In genomic region chr9:43747710-43748109, GRCm38 (mm10) we compare ENCODE assay signal across 11 mouse cellular contexts. TPM values are rescaled to one million over a fixed set of nuclear protein-coding genes. Genes with fewer than 3 reads are reported as not detected.
A peak's percentile ranks its signal among the peaks of the same experiment; 100 is the strongest.
DNase-seq lines count a peak whose midpoint lies in the region; ATAC-seq and TF ChIP-seq lines count a peak whose summit lies in the region.
"Had no signal": no experiment of that assay in that cellular context is flagged by ENCODE, and none has a peak within 500 bp of the region (broad histone marks: within the 10 kb centered on the region; RNA-seq: fewer than 3 reads in every experiment).

No protein-coding gene starts in this region.

- 0 out of 2 replicates have a peak, but pooled peaks have one; percentile 12 for TF ChIP-seq CTCF in intestine, postnatal 0 days (IDR thresholded peaks at IDR 0.05; ENCODE audit: low read depth)

- no peak overlapping the region for H3K27ac ChIP-seq in intestine, postnatal 0 days (ENCODE audit: low read depth, low read length)
- no peak overlapping the region for H3K27ac ChIP-seq in intestine, embryonic 15.5 days
- no peak overlapping the region for H3K27ac ChIP-seq in embryonic facial prominence, embryonic 13.5 days
- H3K27ac ChIP-seq in hindbrain, embryonic 14.5 days: peak overlapping the region; percentile 98
- H3K27ac ChIP-seq in neural tube, embryonic 14.5 days (ENCODE audit: low read depth, low read length): peak overlapping the region; percentile 53
- H3K27ac ChIP-seq in liver, embryonic 11.5 days (ENCODE audit: low read depth, low read length): no peak overlapping the region
- H3K27ac ChIP-seq: heart, embryonic 10.5 days; lung, embryonic 15.5 days had no signal

- H3K4me2 ChIP-seq in intestine, postnatal 0 days (replicated peaks; ENCODE audit: low read depth): no peak overlapping the region
- H3K4me2 ChIP-seq in intestine, embryonic 15.5 days (replicated peaks): no peak overlapping the region
- peak overlapping the region; percentile 97 for H3K4me2 ChIP-seq in embryonic facial prominence, embryonic 13.5 days
- peak overlapping the region; percentile 91 for H3K4me2 ChIP-seq in hindbrain, embryonic 14.5 days (replicated peaks)
- H3K4me2 ChIP-seq in neural tube, embryonic 14.5 days (ENCODE audit: low read depth, low read length): peak overlapping the region; percentile 79
- H3K4me2 ChIP-seq in liver, embryonic 11.5 days: no peak overlapping the region

- no peaks in the 10 kb centered on the region for H3K36me3 ChIP-seq in intestine, postnatal 0 days (ENCODE audit: control insufficient read depth, insufficient read depth)
- no peaks in the 10 kb centered on the region for H3K36me3 ChIP-seq in intestine, embryonic 15.5 days
- H3K36me3 ChIP-seq in embryonic facial prominence, embryonic 13.5 days: peaks cover 4% of the 10 kb centered on the region; the same call in 1 of the 2 replicates
- H3K36me3 ChIP-seq in hindbrain, embryonic 14.5 days (replicated peaks; ENCODE audit: control insufficient read depth, insufficient read depth): no peaks in the 10 kb centered on the region
- no peaks in the 10 kb centered on the region for H3K36me3 ChIP-seq in neural tube, embryonic 14.5 days (ENCODE audit: control insufficient read depth, insufficient read depth, low read length)
- no peaks in the 10 kb centered on the region for H3K36me3 ChIP-seq in liver, embryonic 11.5 days (ENCODE audit: control insufficient read depth, insufficient read depth, low read length)
- H3K36me3 ChIP-seq: heart, embryonic 10.5 days; lung, embryonic 15.5 days had no signal

- peaks cover 5% of the 10 kb centered on the region; the same call in 1 of the 2 replicates for H3K4me1 ChIP-seq in intestine, postnatal 0 days (replicated peaks; ENCODE audit: control insufficient read depth, insufficient read depth, low read length)
- H3K4me1 ChIP-seq in intestine, embryonic 15.5 days (replicated peaks): peaks cover 30% of the 10 kb centered on the region
- H3K4me1 ChIP-seq in embryonic facial prominence, embryonic 13.5 days: peaks cover 46% of the 10 kb centered on the region
- H3K4me1 ChIP-seq in hindbrain, embryonic 14.5 days (replicated peaks; ENCODE audit: control insufficient read depth, insufficient read depth, low read length): peaks cover 64% of the 10 kb centered on the region
- H3K4me1 ChIP-seq in neural tube, embryonic 14.5 days (ENCODE audit: control insufficient read depth, insufficient read depth, low read length): peaks cover 40% of the 10 kb centered on the region
- peaks cover 12% of the 10 kb centered on the region for H3K4me1 ChIP-seq in liver, embryonic 11.5 days (replicated peaks; ENCODE audit: control insufficient read depth, insufficient read depth, low read length)

- H3K9ac ChIP-seq in intestine, postnatal 0 days (ENCODE audit: low read depth, low read length): no peak overlapping the region
- no peak overlapping the region for H3K9ac ChIP-seq in intestine, embryonic 15.5 days
- H3K9ac ChIP-seq in embryonic facial prominence, embryonic 13.5 days: no peak overlapping the region
- peak overlapping the region; percentile 91 for H3K9ac ChIP-seq in hindbrain, embryonic 14.5 days
- peak overlapping the region; percentile 99 for H3K9ac ChIP-seq in neural tube, embryonic 14.5 days (replicated peaks; ENCODE audit: low read depth, low read length)
- no peak overlapping the region for H3K9ac ChIP-seq in liver, embryonic 11.5 days (ENCODE audit: low read depth, low read length)
- H3K9ac ChIP-seq: lung, embryonic 15.5 days had no signal

- no peak for ATAC-seq in intestine, postnatal 0 days
- no peak for ATAC-seq in intestine, embryonic 15.5 days
- no peak for ATAC-seq in embryonic facial prominence, embryonic 13.5 days (ENCODE audit: insufficient number of reproducible peaks, insufficient read depth, low FRiP score, low TSS enrichment, low read depth)
- ATAC-seq in hindbrain, embryonic 14.5 days (ENCODE audit: low FRiP score): no peak
- no peak for ATAC-seq in neural tube, embryonic 14.5 days (ENCODE audit: low read depth)
- ATAC-seq in liver, embryonic 11.5 days (replicated peaks; ENCODE audit: low FRiP score): no peak

- no peaks in the 10 kb centered on the region for H3K9me3 ChIP-seq in intestine, postnatal 0 days (ENCODE audit: control insufficient read depth)
- H3K9me3 ChIP-seq in intestine, embryonic 15.5 days: no peaks in the 10 kb centered on the region
- no peaks in the 10 kb centered on the region for H3K9me3 ChIP-seq in embryonic facial prominence, embryonic 13.5 days
- no peaks in the 10 kb centered on the region for H3K9me3 ChIP-seq in hindbrain, embryonic 14.5 days (ENCODE audit: control insufficient read depth, low read length)
- H3K9me3 ChIP-seq in neural tube, embryonic 14.5 days (ENCODE audit: control insufficient read depth, low read length): no peaks in the 10 kb centered on the region
- H3K9me3 ChIP-seq in liver, embryonic 11.5 days (ENCODE audit: control insufficient read depth, low read length): no peaks in the 10 kb centered on the region
- H3K9me3 ChIP-seq: heart, embryonic 10.5 days; lung, embryonic 15.5 days had no signal

- no peak overlapping the region for H3K4me3 ChIP-seq in intestine, postnatal 0 days (ENCODE audit: low read depth, low read length)
- no peak overlapping the region for H3K4me3 ChIP-seq in intestine, embryonic 15.5 days (replicated peaks)
- H3K4me3 ChIP-seq in embryonic facial prominence, embryonic 13.5 days: 0 out of 2 replicates have a peak overlapping the region, but pooled peaks have one; percentile 88
- peak overlapping the region; percentile 76 for H3K4me3 ChIP-seq in hindbrain, embryonic 14.5 days (replicated peaks; ENCODE audit: low read length)
- peak overlapping the region; percentile 95 for H3K4me3 ChIP-seq in neural tube, embryonic 14.5 days (ENCODE audit: low read depth, low read length)
- H3K4me3 ChIP-seq in liver, embryonic 11.5 days (ENCODE audit: low read depth, low read length): no peak overlapping the region
- H3K4me3 ChIP-seq: heart, embryonic 10.5 days; lung, embryonic 15.5 days had no signal

- WGBS in intestine, postnatal 0 days: 80% methylated on average over 9 of the region's 9 CpGs
- WGBS in intestine, embryonic 15.5 days: 77% methylated on average over 9 of the region's 9 CpGs
- WGBS in embryonic facial prominence, embryonic 13.5 days: 58% methylated on average over 9 of the region's 9 CpGs
- 18% methylated on average over 9 of the region's 9 CpGs for WGBS in hindbrain, embryonic 14.5 days
- WGBS in neural tube, embryonic 14.5 days: 28% methylated on average over 9 of the region's 9 CpGs
- WGBS in liver, embryonic 11.5 days: 61% methylated on average over 9 of the region's 9 CpGs

- H3K27me3 ChIP-seq in intestine, postnatal 0 days (replicated peaks; ENCODE audit: control insufficient read depth, insufficient read depth, low read length): no peaks in the 10 kb centered on the region
- no peaks in the 10 kb centered on the region for H3K27me3 ChIP-seq in intestine, embryonic 15.5 days (replicated peaks)
- H3K27me3 ChIP-seq in embryonic facial prominence, embryonic 13.5 days: 0 out of 2 replicates have a peak, but pooled peaks cover 4% of the 10 kb centered on the region
- H3K27me3 ChIP-seq in hindbrain, embryonic 14.5 days (ENCODE audit: control insufficient read depth, insufficient read depth, low read length): no peaks in the 10 kb centered on the region
- no peaks in the 10 kb centered on the region for H3K27me3 ChIP-seq in neural tube, embryonic 14.5 days (ENCODE audit: control insufficient read depth, insufficient read depth, low read length)
- H3K27me3 ChIP-seq in liver, embryonic 11.5 days (replicated peaks; ENCODE audit: control insufficient read depth, insufficient read depth, low read length): peaks cover 40% of the 10 kb centered on the region
- H3K27me3 ChIP-seq: lung, embryonic 15.5 days had no signal

- no peak for DNase-seq in hindbrain, embryonic 14.5 days (ENCODE audit: low spot score)
- no peak for DNase-seq in testis, postnatal 10 days (ENCODE audit: low spot score)
- no peak for DNase-seq in liver, embryonic 11.5 days (ENCODE audit: low spot score)
- no peak for DNase-seq in natural killer cell, adult 2 months (ENCODE audit: low spot score in 2 of 2)
- DNase-seq: kidney, adult 8-10 months had no signal

RNA-seq across cellular contexts. Expression of gene Nectin1, which starts 3.9 kb away (rescaled TPM):
- 4.7 and 5.5 TPM in 2 replicates for polyA plus RNA-seq in intestine, postnatal 0 days (2015; fragmentation: Nextera tagmentation; extraction: Ambion mirVana)
- 4.1 and 4.5 TPM in 2 replicates for polyA plus RNA-seq in intestine, embryonic 15.5 days (2015; fragmentation: Nextera tagmentation; extraction: Ambion mirVana)
- polyA plus RNA-seq in embryonic facial prominence, embryonic 13.5 days (2015; fragmentation: Nextera tagmentation; extraction: Ambion mirVana): 7.4 and 9.2 TPM in 2 replicates
- 18.0 and 18.9 TPM in 2 replicates for polyA plus RNA-seq in hindbrain, embryonic 14.5 days (2014; fragmentation: Nextera tagmentation; extraction: Ambion mirVana)
- 14.9 and 21.1 TPM in 2 replicates for polyA plus RNA-seq in neural tube, embryonic 14.5 days (2014; fragmentation: Nextera tagmentation; extraction: Ambion mirVana)
- 2.4 and 2.6 TPM in 2 replicates for polyA plus RNA-seq in liver, embryonic 11.5 days (2014; fragmentation: Nextera tagmentation; extraction: Ambion mirVana)

Comparison
In these comparisons a context has a peak if more than half of its experiments do, and no peak if none do; other contexts are left out.
1. H3K27ac ChIP-seq: peak in hindbrain, embryonic 14.5 days (single experiment) and neural tube, embryonic 14.5 days (single experiment); none in intestine, postnatal 0 days (single experiment), intestine, embryonic 15.5 days (single experiment), embryonic facial prominence, embryonic 13.5 days (single experiment) and liver, embryonic 11.5 days (single experiment).
2. H3K4me2 ChIP-seq: peak in embryonic facial prominence, embryonic 13.5 days (single experiment), hindbrain, embryonic 14.5 days (single experiment) and neural tube, embryonic 14.5 days (single experiment); none in intestine, postnatal 0 days (single experiment), intestine, embryonic 15.5 days (single experiment) and liver, embryonic 11.5 days (single experiment).
3. H3K4me3 ChIP-seq: peak in embryonic facial prominence, embryonic 13.5 days (single experiment), hindbrain, embryonic 14.5 days (single experiment) and neural tube, embryonic 14.5 days (single experiment); none in intestine, postnatal 0 days (single experiment), intestine, embryonic 15.5 days (single experiment) and liver, embryonic 11.5 days (single experiment).
4. H3K9ac ChIP-seq: peak in hindbrain, embryonic 14.5 days (single experiment) and neural tube, embryonic 14.5 days (single experiment); none in intestine, postnatal 0 days (single experiment), intestine, embryonic 15.5 days (single experiment), embryonic facial prominence, embryonic 13.5 days (single experiment) and liver, embryonic 11.5 days (single experiment).